Mouse (Mus musculus): ENCODE measurements around the gene Tha1.

- TF ChIP-seq POLR2A (IDR thresholded peaks at IDR 0.05; ENCODE audit: low read depth, low read length) (no peak), CTCF (IDR thresholded peaks at IDR 0.05; ENCODE audit: extremely low read depth, insufficient read depth, insufficient read length, insufficient replicate concordance) (no peak)
Observed at GRCm38 (mm10) chr11:117843434-117843833, 29.8 kb downstream of the Tha1 start.
